Mouse (Mus musculus): ENCODE data around the gene Clec4n.

GRCm38 (mm10) chr6:123286311-123286710, 56.7 kb downstream of the Clec4n start:
- TF ChIP-seq CTCF (IDR thresholded peaks at IDR 0.05; ENCODE audit: insufficient read depth, low read depth, low read length) (no peak), POLR2A (IDR thresholded peaks at IDR 0.05; ENCODE audit: insufficient read depth, low read depth, low read length) (no peak)

Data from olfactory bulb, adult 2 months (tissue).